In genomic region chr19:55480526-55480925, GRCm38 (mm10) we compare ENCODE assay signal across 20 mouse cellular contexts.
DNase-seq lines count a peak whose midpoint lies in the region; ATAC-seq and TF ChIP-seq lines count a peak whose summit lies in the region.
"Had no signal": no experiment of that assay in that cellular context is flagged by ENCODE, and none has a peak within 500 bp of the region (broad histone marks: within the 10 kb centered on the region; RNA-seq: fewer than 3 reads in every experiment).

No protein-coding gene starts in this region.

- TF ChIP-seq CTCF in kidney, adult 2 months (conservative IDR thresholded peaks at IDR 0.05; ENCODE audit: insufficient read depth, insufficient read length, low read depth, low read length): no peak
- no peak for TF ChIP-seq CTCF in kidney, postnatal 0 days (IDR thresholded peaks at IDR 0.05; ENCODE audit: low read depth)

- no peaks in the 10 kb centered on the region for H3K36me3 ChIP-seq in kidney, adult 2 months (ENCODE audit: control insufficient read depth, insufficient read depth, low read length)
- H3K36me3 ChIP-seq in kidney, postnatal 0 days (ENCODE audit: insufficient read depth, low read length): no peaks in the 10 kb centered on the region
- no peaks in the 10 kb centered on the region for H3K36me3 ChIP-seq in lung, embryonic 16.5 days (ENCODE audit: control insufficient read depth, insufficient read depth, low read length)
- H3K36me3 ChIP-seq: embryonic facial prominence, embryonic 13.5 days; forebrain, embryonic 12.5 days; heart, embryonic 12.5 days; hindbrain, embryonic 12.5 days had no signal

- H3K9ac ChIP-seq in kidney, postnatal 0 days (ENCODE audit: low read depth, low read length): no peak overlapping the region
- no peak overlapping the region for H3K9ac ChIP-seq in lung, embryonic 16.5 days (ENCODE audit: low read length)
- H3K9ac ChIP-seq: embryonic facial prominence, embryonic 13.5 days; forebrain, embryonic 12.5 days; heart, embryonic 12.5 days; hindbrain, embryonic 12.5 days had no signal

- no peaks in the 10 kb centered on the region for H3K9me3 ChIP-seq in kidney, postnatal 0 days (replicated peaks; ENCODE audit: low read length)
- H3K9me3 ChIP-seq in lung, embryonic 16.5 days (ENCODE audit: control insufficient read depth, low read length): no peaks in the 10 kb centered on the region
- H3K9me3 ChIP-seq: embryonic facial prominence, embryonic 13.5 days; forebrain, embryonic 12.5 days; heart, embryonic 12.5 days; hindbrain, embryonic 12.5 days had no signal

- no peak overlapping the region for H3K4me3 ChIP-seq in kidney, adult 2 months (ENCODE audit: insufficient read depth, low read depth, low read length)
- H3K4me3 ChIP-seq in kidney, postnatal 0 days (replicated peaks; ENCODE audit: low read depth, low read length): no peak overlapping the region
- no peak overlapping the region for H3K4me3 ChIP-seq in lung, embryonic 16.5 days (ENCODE audit: low read length)
- H3K4me3 ChIP-seq: embryonic facial prominence, embryonic 13.5 days; forebrain, embryonic 12.5 days; heart, embryonic 12.5 days; hindbrain, embryonic 12.5 days had no signal

- no peak overlapping the region for H3K27ac ChIP-seq in kidney, adult 2 months (ENCODE audit: insufficient read depth, low read depth, low read length)
- peak overlapping the region; percentile 66; the same call in 1 of the 2 replicates for H3K27ac ChIP-seq in kidney, postnatal 0 days
- no peak overlapping the region for H3K27ac ChIP-seq in lung, embryonic 16.5 days (ENCODE audit: low read length)
- H3K27ac ChIP-seq: embryonic facial prominence, embryonic 13.5 days had no signal

- DNase-seq in kidney, adult 2 months: peak; percentile 60
- no peak for DNase-seq in kidney, adult 8-10 months
- peak; percentile 59 for DNase-seq in kidney, postnatal 0 days (ENCODE audit: low spot score)
- DNase-seq in kidney, adult 11 months: no peak
- no peak for DNase-seq in lung, adult 18-20 months
- DNase-seq: adrenal gland, adult 2 months; adrenal gland, postnatal 25 days; cerebellum, adult 18-20 months; cerebellum, adult 9-11 months; cerebellum, postnatal 36 days; gastrocnemius, postnatal 14 days; heart, postnatal 36 days had no signal

- no peak for ATAC-seq in kidney, postnatal 0 days (replicated peaks; ENCODE audit: low FRiP score, low read depth)
- ATAC-seq in lung, embryonic 16.5 days (ENCODE audit: low read depth): peak; percentile 36; the same call in 1 of the 2 replicates
- ATAC-seq: activated CD4-positive, CD25-positive, alpha-beta regulatory T cell, adult 4 months; Patski had no signal

- H3K4me1 ChIP-seq in kidney, adult 2 months (ENCODE audit: control insufficient read depth, insufficient read depth, low read length): peaks cover 23% of the 10 kb centered on the region
- peaks cover 5% of the 10 kb centered on the region; the same call in 1 of the 2 replicates for H3K4me1 ChIP-seq in kidney, postnatal 0 days (replicated peaks; ENCODE audit: insufficient read depth, low read length)
- H3K4me1 ChIP-seq in lung, embryonic 16.5 days (replicated peaks; ENCODE audit: control insufficient read depth, insufficient read depth, low read length): peaks cover 8% of the 10 kb centered on the region

- TF ChIP-seq POLR2A in kidney, adult 2 months (IDR thresholded peaks at IDR 0.05; ENCODE audit: low read depth, low read length): no peak

- H3K4me2 ChIP-seq in kidney, postnatal 0 days (ENCODE audit: low read length): no peak overlapping the region
- H3K4me2 ChIP-seq in lung, embryonic 16.5 days (ENCODE audit: low read depth, low read length): no peak overlapping the region
- H3K4me2 ChIP-seq: embryonic facial prominence, embryonic 13.5 days; forebrain, embryonic 12.5 days; heart, embryonic 12.5 days; hindbrain, embryonic 12.5 days had no signal

- no peaks in the 10 kb centered on the region for H3K27me3 ChIP-seq in kidney, adult 2 months (replicated peaks; ENCODE audit: control insufficient read depth, insufficient read depth, low read length)
- H3K27me3 ChIP-seq in kidney, postnatal 0 days (ENCODE audit: insufficient read depth, low read length): no peaks in the 10 kb centered on the region
- H3K27me3 ChIP-seq in lung, embryonic 16.5 days (ENCODE audit: control insufficient read depth, insufficient read depth, low read depth, low read length): no peaks in the 10 kb centered on the region
- H3K27me3 ChIP-seq: CH12.LX; embryonic facial prominence, embryonic 13.5 days; heart, embryonic 12.5 days; hindbrain, embryonic 12.5 days; Patski had no signal

- 51% methylated on average over 5 of the region's 5 CpGs for WGBS in kidney, adult 2 months
- WGBS in kidney, postnatal 0 days: 63% methylated on average over 5 of the region's 5 CpGs
- 59% methylated on average over 5 of the region's 5 CpGs for WGBS in lung, embryonic 16.5 days

Comparison
In these comparisons a context has a peak if more than half of its experiments do, and no peak if none do; other contexts are left out.
1. DNase-seq: peak in kidney, adult 2 months (single experiment) and kidney, postnatal 0 days (single experiment); none in kidney, adult 8-10 months (0 of 2), kidney, adult 11 months (single experiment) and lung, adult 18-20 months (0 of 2).